Mouse (Mus musculus) hindbrain, postnatal 0 days (tissue): ENCODE results near the gene Cxcr6. TPM values are rescaled to one million over a fixed set of nuclear protein-coding genes. Genes with fewer than 3 reads are reported as not detected.

ENCODE experiments used
- ATAC-seq: fragments of 200-750 bp; cut with Nextera tagmentation; 2 replicates; pipeline ENCODE4 v1.8.0; 2017; ENCODE audit warnings: mild to moderate bottlenecking, moderate TSS enrichment, moderate library complexity
- DNase-seq: peaks from one replicate; pipeline ENCODE4 v3.0.0-alpha.2; 2015; ENCODE audit warnings: low spot score
- H3K27ac ChIP-seq: fragments of 300-500 bp; sonication (generic); 2 replicates; pipeline ENCODE4 v1.5.1; 2014; ENCODE audit warnings: mild to moderate bottlenecking
- H3K27me3 ChIP-seq: fragments of 300-500 bp; sonication (generic); 2 replicates; pipeline ENCODE4 v1.6.1; 2014; ENCODE audit warnings: low read length, mixed read lengths; ENCODE audit not compliant: insufficient read depth
- H3K36me3 ChIP-seq: fragments of 300-500 bp; sonication (generic); 2 replicates; pipeline ENCODE4 v1.6.1; 2014; ENCODE audit warnings: low read length, mixed read lengths; ENCODE audit not compliant: insufficient read depth
- H3K4me1 ChIP-seq: fragments of 300-500 bp; sonication (generic); 2 replicates; pipeline ENCODE4 v1.6.1; 2014; ENCODE audit warnings: antibody characterized with exemption, low read length, mixed read lengths; ENCODE audit not compliant: insufficient read depth
- H3K4me2 ChIP-seq: fragments of 300-500 bp; sonication (generic); 2 replicates; pipeline ENCODE4 v1.6.1; 2014; ENCODE audit warnings: low read depth, mild to moderate bottlenecking, low read length, moderate library complexity, mixed read lengths
- H3K4me3 ChIP-seq: fragments of 300-500 bp; sonication (generic); 2 replicates; pipeline ENCODE4 v1.5.1; 2014; ENCODE audit warnings: low read length
- H3K9ac ChIP-seq: fragments of 300-500 bp; sonication (generic); replicated peaks from 2 replicates; pipeline ENCODE4 v1.6.1; 2014; ENCODE audit warnings: mild to moderate bottlenecking, low read length, moderate library complexity, mixed read lengths
- H3K9me3 ChIP-seq: fragments of 300-500 bp; sonication (generic); 2 replicates; pipeline ENCODE4 v1.6.1; 2016; ENCODE audit warnings: low read length, mixed read lengths
- CTCF ChIP-seq: IDR thresholded peaks from 2 replicates; pipeline ENCODE4 v1.5.1; 2016; ENCODE audit warnings: antibody characterized with exemption, control low read depth, low read depth
- WGBS: fragments of 180-500 bp; shearing (Covaris S2); extraction: QIAGEN DNeasy Blood & Tissue Kit; methylation state at CpG from one replicate; pipeline ENCODE4 v1.1.7; 2014; 5-methylcytosine and 5-hydroxymethylcytosine counted together
- polyA plus RNA-seq: library from polyadenylated mRNA; unstranded; fragments of >200 nt; fragmentation: Nextera tagmentation; extraction: Ambion mirVana; gene quantifications from 2 replicates; pipeline ENCODE4 v1.2.1, GENCODE M21; 2015
- total RNA-seq: library from RNA; depleted of rRNA; stranded (reverse); fragments of >200 nt; gene quantifications from 2 replicates; pipeline ENCODE4 v1.2.3, GENCODE M21; 2014; rRNA removed

The Cxcr6 gene
- not detected in 2 replicates for total RNA-seq
- 0.18 TPM in 1 of 2 replicates, not detected in the other for polyA plus RNA-seq

GRCm38 (mm10) chr9:123806267-123806666 is at the start of gene Cxcr6:
TSS of gene Cxcr6 (plus strand) at chr9:123806475.
- peaks cover 3% of the 10 kb centered on the region; the same call in 1 of the 2 replicates for H3K36me3 ChIP-seq
- no peak within 1 kb of the TSS for H3K9ac ChIP-seq
- no peak within 1 kb of the TSS for H3K4me3 ChIP-seq
- no peak for TF ChIP-seq CTCF
- no peaks in the 10 kb centered on the region for H3K9me3 ChIP-seq
- WGBS: 90% methylated on average over 5 of the region's 5 CpGs
- H3K27me3 ChIP-seq: no peaks in the 10 kb centered on the region
- no peak for ATAC-seq
- no peaks in the 10 kb centered on the region for H3K4me1 ChIP-seq
- DNase-seq: no peak
- no peak within 1 kb of the TSS for H3K27ac ChIP-seq
- H3K4me2 ChIP-seq: no peak within 1 kb of the TSS

GRCm38 (mm10) chr9:123756752-123757151 is 49.5 kb upstream of the Cxcr6 start:
- no peak for ATAC-seq
- Histone ChIP-seq H3K4me1 (no peaks in the 10 kb centered on the region), H3K9ac (no peak overlapping the region), H3K27me3 (no peaks in the 10 kb centered on the region), H3K36me3 (no peaks in the 10 kb centered on the region), H3K4me3 (no peak overlapping the region), H3K27ac (no peak overlapping the region), H3K9me3 (no peaks in the 10 kb centered on the region), H3K4me2 (no peak overlapping the region)
- 89% methylated on average over 3 of the region's 3 CpGs for WGBS
- TF ChIP-seq CTCF: no peak
- DNase-seq: no peak

- Histone ChIP-seq H3K9me3 (no peaks in the 10 kb centered on the region), H3K36me3 (no peaks in the 10 kb centered on the region), H3K4me1 (no peaks in the 10 kb centered on the region), H3K4me3 (no peak overlapping the region), H3K27me3 (no peaks in the 10 kb centered on the region), H3K4me2 (no peak overlapping the region), H3K27ac (no peak overlapping the region), H3K9ac (no peak overlapping the region)
- TF ChIP-seq CTCF: no peak
- ATAC-seq (no peak), DNase-seq (no peak)
- WGBS: 60% methylated on average over 2 of the region's 2 CpGs
These were observed 48.9 kb upstream of the Cxcr6 start for GRCm38 (mm10) chr9:123757326-123757725.

GRCm38 (mm10) chr9:123758156-123758555 is 48.1 kb upstream of the Cxcr6 start:
- H3K27me3 ChIP-seq: no peaks in the 10 kb centered on the region
- H3K4me3 ChIP-seq: no peak overlapping the region
- no peak overlapping the region for H3K9ac ChIP-seq
- H3K36me3 ChIP-seq: no peaks in the 10 kb centered on the region
- ATAC-seq (no peak), DNase-seq (no peak)
- no peak for TF ChIP-seq CTCF
- H3K27ac ChIP-seq: no peak overlapping the region
- 74% methylated on average over 1 of the region's 1 CpGs for WGBS
- H3K9me3 ChIP-seq: no peaks in the 10 kb centered on the region
- H3K4me2 ChIP-seq: no peak overlapping the region
- no peaks in the 10 kb centered on the region for H3K4me1 ChIP-seq

- Histone ChIP-seq H3K27me3 (no peaks in the 10 kb centered on the region), H3K4me1 (no peaks in the 10 kb centered on the region), H3K36me3 (no peaks in the 10 kb centered on the region), H3K9ac (no peak overlapping the region), H3K4me3 (no peak overlapping the region), H3K4me2 (no peak overlapping the region), H3K27ac (no peak overlapping the region), H3K9me3 (no peaks in the 10 kb centered on the region)
- 88% methylated on average over 4 of the region's 4 CpGs for WGBS
- no peak for TF ChIP-seq CTCF
- DNase-seq (no peak), ATAC-seq (no peak)
These were observed 47.6 kb upstream of the Cxcr6 start for GRCm38 (mm10) chr9:123758645-123759044.

- DNase-seq: no peak
- H3K27me3 ChIP-seq: no peaks in the 10 kb centered on the region
- H3K4me3 ChIP-seq: no peak overlapping the region
- no peak overlapping the region for H3K27ac ChIP-seq
- TF ChIP-seq CTCF: no peak
- no peak overlapping the region for H3K4me2 ChIP-seq
- no peaks in the 10 kb centered on the region for H3K9me3 ChIP-seq
- no peak overlapping the region for H3K9ac ChIP-seq
- H3K36me3 ChIP-seq: no peaks in the 10 kb centered on the region
- no peaks in the 10 kb centered on the region for H3K4me1 ChIP-seq
- ATAC-seq: no peak
- 86% methylated on average over 3 of the region's 3 CpGs for WGBS
These were observed 45.5 kb upstream of the Cxcr6 start for GRCm38 (mm10) chr9:123760806-123761205.

GRCm38 (mm10) chr9:123762886-123763285 is 43.4 kb upstream of the Cxcr6 start:
- DNase-seq: no peak
- H3K27ac ChIP-seq: no peak overlapping the region
- H3K4me3 ChIP-seq: no peak overlapping the region
- no peak overlapping the region for H3K9ac ChIP-seq
- H3K27me3 ChIP-seq: no peaks in the 10 kb centered on the region
- no peaks in the 10 kb centered on the region for H3K4me1 ChIP-seq
- no peaks in the 10 kb centered on the region for H3K36me3 ChIP-seq
- no peaks in the 10 kb centered on the region for H3K9me3 ChIP-seq
- no peak for TF ChIP-seq CTCF
- no peak for ATAC-seq
- no peak overlapping the region for H3K4me2 ChIP-seq
- WGBS: 91% methylated on average over 4 of the region's 4 CpGs
